Mouse (Mus musculus) spleen, adult 2 months (tissue): ENCODE data around the gene Rab23.
"Not testable (repeated sequence)": the region's sequence is repeated elsewhere in the genome, so short reads cannot be mapped to it uniquely, and the experiment has no call there.

ENCODE experiments used
- CTCF ChIP-seq: fragments of 200-500 bp; IDR thresholded peaks from 2 replicates; pipeline ENCODE4 v1.5.1; 2011; ENCODE audit warnings: mild to moderate bottlenecking, inconsistent platforms; ENCODE audit not compliant: insufficient read depth, insufficient read length, insufficient replicate concordance; ENCODE audit errors: extremely low read depth
- POLR2A ChIP-seq: fragments of 200-500 bp; IDR thresholded peaks from 2 replicates; pipeline ENCODE4 v1.6.1; 2011; ENCODE audit warnings: low read depth, low read length, inconsistent platforms

DNA sequence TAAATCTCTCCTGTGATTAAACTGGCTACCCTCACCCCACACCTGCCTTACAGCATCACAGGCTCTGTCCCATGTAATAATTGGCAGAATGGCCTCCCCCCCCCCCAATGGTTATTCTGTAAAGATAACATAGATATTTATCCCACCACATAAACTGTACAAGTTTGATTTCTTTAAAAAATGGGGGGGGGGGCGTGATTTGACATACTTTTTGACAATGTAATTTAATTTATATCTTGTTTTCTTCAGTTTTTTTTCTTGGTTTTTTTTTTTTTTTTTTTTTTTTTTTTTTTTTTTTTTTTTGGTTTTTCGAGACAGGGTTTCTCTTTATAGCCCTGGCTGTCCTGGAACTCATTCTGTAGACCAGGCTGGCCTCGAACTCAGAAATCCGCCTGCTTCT is 30.0 kb downstream of the Rab23 start:
- TF ChIP-seq POLR2A, CTCF: not testable (repeated sequence)
